Mouse (Mus musculus) left cerebral cortex, adult 2 months (tissue): ENCODE results near the gene Zfp444. TPM values are rescaled to one million over a fixed set of nuclear protein-coding genes. Genes with fewer than 3 reads are reported as not detected.

Experiments used
- DNase-seq, 2 experiments: peaks; one replicate each; pipeline ENCODE4 v3.0.0; 2021 to 2022; ENCODE audit warnings: low spot score in 2 of 2, mixed read lengths in 1 of 2; ENCODE audit errors: extremely low spot score in 1 of 2
- H3K27ac ChIP-seq: fragments of 200-600 bp; 2 replicates; pipeline ENCODE4 v1.8.1; 2022
- H3K4me3 ChIP-seq: fragments of 200-600 bp; 2 replicates; pipeline ENCODE4 v1.8.1; 2022
- CTCF ChIP-seq: fragments of 200-600 bp; IDR thresholded peaks from 2 replicates; pipeline ENCODE4 v1.8.1; 2022; ENCODE audit warnings: antibody characterized with exemption, mild to moderate bottlenecking, moderate library complexity
- intact Hi-C: fragments of 180-260 bp; cut with DNase I; formaldehyde crosslinking; loops from one replicate; pipeline ENCODE4 v1.15.1; 2025
- long read RNA-seq, 2 experiments: library from polyadenylated mRNA; stranded (forward); transcript quantifications; one replicate each; pipeline ENCODE4 v2.0.0; 2021; ENCODE audit warnings: borderline mapping rate in 2 of 2
- total RNA-seq, 2 experiments: library from RNA; stranded (reverse); gene quantifications; 2 replicates each; pipeline ENCODE4 v1.2.3; 2021

Zfp444 gene
- 10 to 100 TPM; 62.0 to 66.7 TPM for total RNA-seq
- long read RNA-seq, experiment 1, transcript Zfp444-203 (5 exons, 1,648 nt) = minor isoform, 7 of 53 reads
- long read RNA-seq, experiment 1, transcript Zfp444-201 (4 exons, 2,467 nt) = major isoform, 21 of 53 reads
- long read RNA-seq, experiment 1, partial matches to known transcripts = 6 of 53 reads
- long read RNA-seq, experiment 1, other reads (novel, unspliced or antisense) = 19 of 53 reads
- long read RNA-seq, experiment 2, transcript Zfp444-201 (4 exons, 2,467 nt) = major isoform, 14 of 48 reads
- long read RNA-seq, experiment 2, transcript Zfp444-203 (5 exons, 1,648 nt) = minor isoform, 9 of 48 reads
- long read RNA-seq, experiment 2, partial matches to known transcripts = 15 of 48 reads
- long read RNA-seq, experiment 2, other reads (novel, unspliced or antisense) = 10 of 48 reads

DNA sequence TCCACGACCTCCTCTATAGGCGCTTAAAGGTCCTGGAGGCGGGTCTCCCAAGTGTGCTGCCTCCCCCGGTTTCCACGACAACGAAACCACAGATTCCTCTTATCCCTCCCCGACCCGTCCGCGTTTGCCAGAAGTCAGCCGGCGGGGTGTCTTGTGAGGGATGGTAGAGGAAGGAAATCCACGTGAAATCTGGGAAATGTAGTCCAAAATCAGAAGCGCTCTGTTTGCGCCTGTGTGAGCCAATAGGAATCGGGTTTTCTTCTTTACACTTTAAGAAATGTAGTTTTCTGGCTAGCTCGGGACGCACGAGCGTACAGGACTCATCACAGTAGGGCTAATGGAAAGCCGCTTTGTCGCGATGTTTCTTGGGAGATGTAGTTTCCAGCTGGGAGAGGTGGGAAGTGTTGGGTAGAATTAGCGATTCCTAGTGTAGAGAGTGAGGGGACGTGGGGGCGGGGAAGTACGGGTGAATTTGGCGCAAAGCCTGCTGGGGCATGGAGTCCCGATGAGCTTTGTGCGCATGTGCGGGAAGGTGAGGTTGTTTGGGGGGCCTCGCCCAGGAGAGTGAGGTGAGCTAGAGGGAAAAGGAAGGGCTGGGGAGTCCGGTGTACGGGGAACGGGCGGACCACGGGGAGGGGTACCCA lies at the start of gene Zfp444:
TSS of gene Zfp444 (plus strand) at position 221 of the 644 bp plus-strand sequence.
- intact Hi-C loops = loop anchor here (1.0 to 5.0 kb wide), 5 partner anchors 16 to 190 kb away; partner anchors contain the start of gene Zfp78
- peak; percentile 99 for DNase-seq
- peak within 1 kb of the TSS; percentile 87 for H3K27ac ChIP-seq
- TF ChIP-seq CTCF = no peak
- peak within 1 kb of the TSS; percentile 62 for H3K4me3 ChIP-seq

DNA sequence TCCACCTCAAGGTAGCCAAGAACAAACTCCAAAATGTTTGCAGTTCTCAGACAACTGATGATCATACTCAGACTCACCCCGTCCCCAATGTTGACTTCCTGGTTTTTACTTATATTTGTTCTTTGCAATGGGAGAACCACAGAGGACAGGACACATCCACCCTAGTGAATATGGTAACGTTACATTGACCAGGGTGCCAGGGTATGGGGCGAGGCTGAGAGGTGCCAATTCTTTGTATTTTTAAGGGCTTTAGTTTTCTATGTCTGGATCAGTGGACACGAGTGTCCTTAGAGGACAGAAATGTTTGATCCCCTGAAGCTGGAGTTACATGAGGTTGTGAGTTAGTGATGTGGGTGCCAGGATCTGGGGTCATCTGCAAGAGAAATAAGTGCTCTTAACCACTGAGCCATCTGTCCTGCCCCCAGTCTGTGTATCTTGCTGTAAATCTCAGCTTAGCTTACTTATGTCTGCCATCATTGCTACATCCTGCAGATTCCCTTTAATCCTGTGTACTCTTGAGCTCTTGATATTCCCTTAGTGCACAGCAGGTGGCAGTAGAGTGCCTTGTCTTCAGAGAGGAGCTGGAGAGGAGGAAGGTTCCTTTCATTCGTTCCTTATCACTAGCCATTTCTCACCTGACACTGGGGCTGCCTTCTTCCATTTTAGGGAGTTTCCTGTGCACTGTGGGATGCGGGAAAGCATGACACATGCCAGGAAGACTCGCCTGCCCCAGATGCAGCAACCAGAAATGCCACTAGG lies 45.2 kb upstream of the Zfp444 start:
- TF ChIP-seq CTCF = peak; percentile 91
- intact Hi-C loops = loop anchor here (1.0 to 10.0 kb wide), 3 partner anchors 45 to 158 kb away; partner anchors contain the start of genes Zfp444 and Zfp667
- Histone ChIP-seq H3K4me3 (no peak overlapping the region), H3K27ac (no peak overlapping the region)
- DNase-seq = peak; percentile 81 to 85

DNA sequence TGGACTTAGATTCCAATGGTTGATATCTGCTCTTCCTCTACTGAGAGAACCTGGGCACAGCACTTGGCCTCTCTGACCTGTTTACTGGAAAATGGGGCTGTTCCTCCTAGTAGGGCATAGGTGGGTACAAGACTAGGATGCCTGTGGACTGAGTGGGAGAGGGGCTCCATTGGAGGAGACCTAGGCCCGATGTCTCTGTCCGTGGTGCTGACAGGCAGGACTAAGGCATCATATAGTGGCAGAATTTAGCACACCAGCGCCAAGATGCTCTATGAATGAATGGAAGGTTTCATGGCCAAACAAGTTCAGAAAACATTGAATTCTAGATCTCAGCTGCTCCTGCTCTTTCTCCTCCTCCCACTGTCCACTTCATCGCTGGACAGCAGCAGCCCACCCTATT lies 41.7 kb upstream of the Zfp444 start:
- intact Hi-C loops = no loop called here
- DNase-seq = no peak
- no peak for TF ChIP-seq CTCF
- no peak overlapping the region for H3K27ac ChIP-seq
- H3K4me3 ChIP-seq = no peak overlapping the region

DNA sequence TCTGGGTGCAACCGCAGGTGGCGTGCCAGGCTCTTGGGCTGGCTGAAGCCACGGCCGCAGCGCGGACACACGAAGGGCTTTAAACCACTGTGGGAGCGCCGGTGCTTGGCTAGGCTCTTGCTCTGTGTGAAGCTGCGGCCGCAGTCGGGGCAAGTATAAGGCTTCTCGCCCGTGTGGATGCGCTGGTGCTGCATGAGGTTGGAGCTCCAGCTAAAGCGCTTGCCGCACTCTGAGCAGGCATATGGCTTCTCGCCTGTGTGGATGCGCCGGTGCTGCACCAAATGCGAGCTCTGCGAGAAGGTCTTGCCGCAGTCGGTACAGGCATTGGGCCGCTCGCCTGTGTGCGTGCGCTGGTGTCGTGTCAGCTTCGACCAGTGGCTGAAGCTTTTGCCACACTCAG lies 39.4 kb upstream of the Zfp444 start:
- intact Hi-C loops = no loop called here
- TF ChIP-seq CTCF = no peak
- H3K27ac ChIP-seq = no peak overlapping the region
- H3K4me3 ChIP-seq = no peak overlapping the region
- DNase-seq = no peak

DNA sequence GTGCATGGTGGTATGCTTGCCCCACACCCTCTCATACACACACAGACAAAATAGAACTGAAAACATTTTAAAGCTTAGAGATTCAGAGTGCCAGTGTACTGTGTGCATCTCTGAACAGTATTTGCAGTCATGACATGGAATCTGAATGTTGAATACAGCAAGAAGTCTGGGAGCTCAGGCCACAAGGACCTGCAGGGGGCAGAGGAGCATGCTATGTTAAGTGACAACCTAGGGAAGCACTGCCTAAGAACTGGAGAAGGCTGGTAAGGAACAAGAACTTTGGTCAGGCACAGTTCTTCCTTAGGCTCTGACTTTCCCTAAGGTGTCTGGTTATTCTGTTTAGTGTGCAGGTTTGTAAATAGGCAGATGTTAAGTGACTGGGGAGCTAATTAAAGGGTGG lies 35.5 kb upstream of the Zfp444 start:
- DNase-seq = no peak
- peak; percentile 1; the same call in 1 of the 2 replicates for TF ChIP-seq CTCF
- intact Hi-C loops = no loop called here
- Histone ChIP-seq H3K4me3 (no peak overlapping the region), H3K27ac (no peak overlapping the region)

DNA sequence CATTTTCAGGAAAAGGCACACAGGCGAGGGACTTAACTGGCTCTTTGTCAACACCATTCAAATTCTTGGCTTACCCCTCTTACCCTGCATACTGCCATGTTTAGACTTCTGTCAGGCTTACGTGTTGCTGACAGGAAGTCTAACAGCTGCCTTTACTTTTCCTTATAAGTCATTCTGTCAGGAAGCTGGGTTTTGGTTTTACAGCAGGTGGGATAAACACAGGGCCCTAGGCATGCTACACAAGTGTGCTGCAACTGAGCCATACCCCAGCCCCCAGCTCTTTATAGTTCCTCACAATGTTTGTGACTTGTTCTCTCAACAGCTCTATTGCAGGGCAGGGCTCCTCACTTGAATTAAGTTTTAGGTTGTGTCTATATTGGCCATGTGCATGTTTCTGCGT lies 32.7 kb upstream of the Zfp444 start:
- no peak overlapping the region for H3K27ac ChIP-seq
- no peak overlapping the region for H3K4me3 ChIP-seq
- TF ChIP-seq CTCF = no peak
- no peak for DNase-seq
- intact Hi-C loops = no loop called here

DNA sequence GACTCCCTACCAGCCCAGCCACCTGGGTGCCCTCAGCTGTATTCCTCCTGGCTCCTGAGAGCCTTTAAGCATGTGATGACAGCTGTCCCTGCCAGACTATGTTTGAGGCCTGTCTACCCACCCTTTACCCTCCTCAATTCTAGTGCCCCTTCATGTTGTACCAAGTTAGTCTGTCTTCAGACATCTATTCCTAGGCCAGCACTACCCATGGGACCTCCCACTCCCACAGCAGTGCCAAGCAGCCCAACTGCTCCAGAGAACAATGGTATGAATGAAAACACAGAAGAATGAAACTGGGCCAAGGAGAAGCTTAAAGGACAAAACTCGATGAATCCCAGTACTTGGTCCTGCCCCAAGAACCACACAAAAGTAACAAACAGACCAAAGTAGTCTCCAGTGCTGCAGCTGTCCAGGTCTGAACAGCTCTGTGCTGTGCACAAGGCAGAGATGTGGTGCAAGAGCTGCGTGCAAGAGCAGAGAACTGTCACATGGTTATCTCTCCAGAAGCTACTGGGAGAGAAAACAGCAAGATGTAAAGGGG lies 28.0 kb upstream of the Zfp444 start:
- TF ChIP-seq CTCF = no peak
- intact Hi-C loops = no loop called here
- Histone ChIP-seq H3K4me3 (no peak overlapping the region), H3K27ac (peak overlapping the region; percentile 32; the same call in 1 of the 2 replicates)
- no peak for DNase-seq

DNA sequence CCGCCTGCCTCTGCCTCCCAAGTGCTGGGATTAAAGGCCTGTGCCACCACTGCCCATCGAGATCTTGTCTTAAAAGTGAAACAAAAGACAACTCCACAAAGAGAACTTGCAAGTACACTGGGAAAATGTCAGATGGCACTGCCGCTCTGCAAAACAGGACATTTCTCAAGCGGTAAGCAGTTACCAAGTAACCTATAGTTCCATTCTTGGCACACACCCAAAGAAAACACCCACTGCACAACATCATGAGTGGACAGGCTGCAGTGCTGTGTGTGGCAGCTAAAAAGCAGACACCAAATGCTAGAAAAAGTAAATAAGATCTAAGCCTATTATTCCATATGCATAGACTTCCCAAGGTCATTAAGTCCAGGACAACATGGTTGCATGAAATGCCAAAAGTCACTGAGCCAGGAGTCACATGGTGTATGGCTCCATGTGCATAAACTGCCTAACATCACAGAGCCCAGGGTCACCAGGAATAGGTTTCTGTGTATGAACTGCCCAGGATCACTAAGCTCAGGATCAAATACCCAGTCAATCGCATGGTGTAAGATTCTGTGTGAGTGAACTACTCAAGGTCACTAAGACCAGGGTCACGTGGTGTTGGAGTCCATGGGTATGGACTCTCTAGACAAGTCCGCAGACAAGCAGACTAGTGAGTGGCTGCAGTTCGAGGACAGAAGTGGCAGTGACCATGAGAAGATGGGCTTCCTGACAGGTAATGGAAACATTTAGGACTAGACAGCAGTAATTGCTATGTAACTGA lies 26.4 kb upstream of the Zfp444 start:
- no peak for TF ChIP-seq CTCF
- no peak overlapping the region for H3K4me3 ChIP-seq
- peak overlapping the region; percentile 40 for H3K27ac ChIP-seq
- DNase-seq = no peak
- intact Hi-C loops = no loop called here

DNA sequence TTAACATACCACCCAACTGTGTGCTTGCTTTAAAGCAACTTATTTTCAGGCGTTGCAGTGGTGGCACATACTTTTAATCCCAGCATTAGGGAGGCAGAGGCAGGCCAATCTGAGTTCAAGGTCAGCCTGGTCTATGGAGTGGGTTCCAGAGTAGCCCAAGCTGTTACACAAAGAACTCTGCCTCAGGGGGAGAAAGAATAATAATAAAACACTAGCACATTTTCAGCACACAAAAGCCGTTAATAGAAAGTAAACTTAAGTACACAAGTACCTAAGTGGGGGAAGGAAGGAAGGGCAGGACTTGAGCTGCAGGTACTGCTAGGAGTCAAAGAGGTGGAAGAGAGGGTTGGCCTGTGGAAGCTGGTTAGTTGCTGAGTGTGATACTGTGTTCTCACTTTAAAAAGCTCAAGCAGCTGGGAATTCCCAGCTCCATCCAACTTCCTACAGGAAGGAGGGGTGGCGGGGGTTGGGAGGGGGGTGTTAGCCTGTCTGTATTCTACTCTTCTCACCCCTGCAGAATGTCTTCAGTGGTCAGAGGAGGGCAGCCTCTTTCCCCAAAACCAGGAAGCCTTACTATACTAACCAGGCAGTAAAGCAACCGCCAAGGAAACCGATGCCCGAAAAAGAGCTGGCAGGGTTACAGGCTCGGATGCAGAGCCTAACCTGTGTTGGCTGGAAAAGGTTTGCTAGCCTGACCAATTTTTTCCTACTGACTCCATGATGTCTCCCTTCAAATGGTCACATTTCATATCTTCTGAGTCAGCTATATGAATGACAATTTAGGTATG lies 25.6 kb upstream of the Zfp444 start:
- TF ChIP-seq CTCF = no peak
- no peak overlapping the region for H3K4me3 ChIP-seq
- no peak for DNase-seq
- intact Hi-C loops = no loop called here
- H3K27ac ChIP-seq = peak overlapping the region; percentile 40

DNA sequence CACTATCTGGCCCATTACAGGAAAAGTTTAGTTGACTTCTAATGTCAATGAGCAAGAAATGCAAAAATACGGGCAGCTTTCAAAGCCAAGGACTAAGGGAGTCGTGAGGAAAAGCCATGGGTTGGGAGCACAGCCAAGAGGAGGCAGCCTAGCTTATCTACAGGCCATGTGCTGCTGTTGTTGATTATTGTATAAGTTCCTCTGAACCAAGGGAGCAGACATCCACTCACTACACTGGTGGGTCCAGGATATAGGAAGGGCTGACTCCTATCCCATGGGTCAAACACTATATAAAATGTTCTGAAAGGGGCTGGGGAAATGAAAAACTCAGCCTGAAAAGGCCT lies 25.1 kb upstream of the Zfp444 start:
- no peak for DNase-seq
- TF ChIP-seq CTCF = no peak
- intact Hi-C loops = no loop called here
- Histone ChIP-seq H3K4me3 (no peak overlapping the region), H3K27ac (peak overlapping the region; percentile 36; the same call in 1 of the 2 replicates)
